Mouse (Mus musculus): Measurements from ENCODE around the gene Grb7. TPM values are rescaled to one million over a fixed set of nuclear protein-coding genes. Genes with fewer than 3 reads are reported as not detected.

Grb7 gene
- 1.7 TPM for polyA plus RNA-seq (2021)

DNA sequence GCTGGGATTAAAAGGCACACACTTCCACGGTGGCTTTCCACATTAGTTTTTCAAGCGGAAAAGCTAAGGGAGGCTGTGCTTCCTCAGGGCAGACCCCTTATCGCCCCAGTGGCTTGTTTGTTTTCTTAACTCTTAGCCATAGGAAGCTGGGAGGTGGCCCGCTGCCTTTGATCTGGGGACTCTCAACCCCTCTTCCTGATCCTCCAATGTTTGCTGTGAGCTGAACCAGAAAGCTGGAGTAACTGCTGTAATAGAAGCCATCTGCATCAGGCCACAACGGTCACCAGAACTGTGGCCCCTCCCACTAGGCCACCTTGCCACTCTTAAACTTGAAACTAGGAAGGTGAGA lies at the start of gene Grb7:
Gene Grb7, plus strand, starts transcription at position 182 of the 349 bp plus-strand sequence.
- in situ Hi-C loops (cut with MboI; ENCODE audit: low pct_unique_long_range_greater_than_20kb): no loop called here
- TF ChIP-seq CTCF (IDR thresholded peaks at IDR 0.05): no peak
- POLR2A ChIA-PET: no interaction called here
- CTCF ChIA-PET: interaction anchor here (1.1 kb wide), 1 partner anchor 103 kb away, joined by 4 read pairs; no protein-coding TSS in a partner anchor
- ATAC-seq: no peak
- no peak for DNase-seq (ENCODE audit: low read depth, low spot score)
- H3K27me3 ChIP-seq: no peaks in the 10 kb centered on the region

- no peak for TF ChIP-seq CTCF (IDR thresholded peaks at IDR 0.05)
- no peak for ATAC-seq
- CTCF ChIA-PET: no interaction called here
- POLR2A ChIA-PET: no interaction called here
- in situ Hi-C loops (cut with MboI; ENCODE audit: low pct_unique_long_range_greater_than_20kb): no loop called here
- no peaks in the 10 kb centered on the region for H3K27me3 ChIP-seq
- DNase-seq (ENCODE audit: low read depth, low spot score): no peak
Observed at GRCm38 (mm10) chr11:98397946-98398345, 48.2 kb upstream of the Grb7 start.

GRCm38 (mm10) chr11:98400161-98400726 lies 46.0 kb upstream of the Grb7 start, which contains the start of gene Pgap3:
Gene Pgap3 (minus strand): TSS chr11:98400490.
- in situ Hi-C loops (cut with MboI; ENCODE audit: low pct_unique_long_range_greater_than_20kb): no loop called here
- POLR2A ChIA-PET: interaction anchor here (2.4 kb wide), 1 partner anchor 13 kb away, joined by 17 read pairs; the partner anchor contains the start of gene Erbb2
- no peaks in the 10 kb centered on the region for H3K27me3 ChIP-seq
- ATAC-seq: peak; percentile 70
- CTCF ChIA-PET: interaction anchor here (0.9 to 2.5 kb wide), 2 partner anchors 10 to 57 kb away, joined by 3 to 11 read pairs; no protein-coding TSS in a partner anchor
- DNase-seq (ENCODE audit: low read depth, low spot score): peak; percentile 67
- TF ChIP-seq CTCF (IDR thresholded peaks at IDR 0.05): no peak

GRCm38 (mm10) chr11:98400816-98401215 lies 45.4 kb upstream of the Grb7 start:
- no peaks in the 10 kb centered on the region for H3K27me3 ChIP-seq
- no peak for DNase-seq (ENCODE audit: low read depth, low spot score)
- no peak for ATAC-seq
- ChIA-PET POLR2A (interaction anchor here (2.4 kb wide), 1 partner anchor 12 kb away, joined by 17 read pairs; the partner anchor contains the start of gene Erbb2), CTCF (interaction anchor here (0.9 to 2.5 kb wide), 2 partner anchors 11 to 58 kb away, joined by 3 to 11 read pairs; no protein-coding TSS in a partner anchor)
- in situ Hi-C loops (cut with MboI; ENCODE audit: low pct_unique_long_range_greater_than_20kb): no loop called here
- no peak for TF ChIP-seq CTCF (IDR thresholded peaks at IDR 0.05)

- ChIA-PET CTCF (interaction anchor here (1.0 kb wide), 1 partner anchor 32 kb away, joined by 3 read pairs; the partner anchor contains the start of gene Mien1), POLR2A (no interaction called here)
- no peak for DNase-seq (ENCODE audit: low read depth, low spot score)
- no peak for ATAC-seq
- no peak for TF ChIP-seq CTCF (IDR thresholded peaks at IDR 0.05)
- in situ Hi-C loops (cut with MboI; ENCODE audit: low pct_unique_long_range_greater_than_20kb): no loop called here
- no peaks in the 10 kb centered on the region for H3K27me3 ChIP-seq
Observed at GRCm38 (mm10) chr11:98406621-98407020, 39.6 kb upstream of the Grb7 start.

- DNase-seq (ENCODE audit: low read depth, low spot score) (no peak), ATAC-seq (no peak)
- no peaks in the 10 kb centered on the region for H3K27me3 ChIP-seq
- TF ChIP-seq CTCF (IDR thresholded peaks at IDR 0.05): no peak
- POLR2A ChIA-PET: no interaction called here
- in situ Hi-C loops (cut with MboI; ENCODE audit: low pct_unique_long_range_greater_than_20kb): no loop called here
- CTCF ChIA-PET: no interaction called here
Observed at GRCm38 (mm10) chr11:98408872-98409271, 37.3 kb upstream of the Grb7 start.

DNA sequence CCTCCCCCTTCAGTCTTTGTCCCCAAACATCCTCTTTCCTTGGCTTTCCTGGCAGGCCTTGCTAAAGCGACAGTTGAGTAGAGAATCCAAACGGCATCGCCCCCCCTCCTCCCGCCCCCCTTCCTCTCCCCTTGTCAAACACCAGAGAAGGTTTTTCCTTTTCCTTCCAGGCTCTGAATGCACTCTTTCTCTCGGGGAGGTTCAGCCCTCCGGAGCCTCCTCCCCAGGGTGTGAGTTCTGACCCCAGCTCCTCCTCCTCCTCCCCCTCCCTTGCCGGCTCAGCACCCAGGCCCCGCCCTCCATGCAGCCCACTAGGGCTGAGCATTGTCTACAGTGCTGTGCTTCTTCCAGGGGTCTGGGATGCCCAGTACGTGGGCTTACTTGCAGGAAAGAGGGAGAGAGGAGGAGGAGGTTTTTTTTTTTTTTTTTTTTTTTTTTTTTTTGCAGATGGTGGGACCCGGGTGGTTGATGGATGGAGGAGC lies 36.8 kb upstream of the Grb7 start:
- TF ChIP-seq CTCF (IDR thresholded peaks at IDR 0.05): no peak
- ATAC-seq (no peak), DNase-seq (ENCODE audit: low read depth, low spot score) (no peak)
- no peaks in the 10 kb centered on the region for H3K27me3 ChIP-seq
- ChIA-PET CTCF (no interaction called here), POLR2A (no interaction called here)
- in situ Hi-C loops (cut with MboI; ENCODE audit: low pct_unique_long_range_greater_than_20kb): no loop called here

- ChIA-PET CTCF (interaction anchor here (0.8 to 1.7 kb wide), 3 partner anchors 27 to 70 kb away, joined by 3 to 6 read pairs (median 4); partner anchors contain the start of gene Mien1), POLR2A (interaction anchor here (0.6 to 3.3 kb wide), 8 partner anchors 8 to 184 kb away, joined by 3 to 17 read pairs (median 4); partner anchors contain the start of genes Mien1 and Pgap3)
- H3K27me3 ChIP-seq: no peaks in the 10 kb centered on the region
- TF ChIP-seq CTCF (IDR thresholded peaks at IDR 0.05): no peak
- in situ Hi-C loops (cut with MboI; ENCODE audit: low pct_unique_long_range_greater_than_20kb): no loop called here
- DNase-seq (ENCODE audit: low read depth, low spot score) (no peak), ATAC-seq (peak; percentile 71)
Observed at GRCm38 (mm10) chr11:98412273-98412796, 33.9 kb upstream of the Grb7 start, which contains the start of gene Erbb2. Gene Erbb2 (plus strand): TSS chr11:98412470.

- POLR2A ChIA-PET: interaction anchor here (0.6 to 3.3 kb wide), 8 partner anchors 8 to 185 kb away, joined by 3 to 17 read pairs (median 4); partner anchors contain the start of genes Mien1 and Pgap3
- no peaks in the 10 kb centered on the region for H3K27me3 ChIP-seq
- CTCF ChIA-PET: interaction anchor here (0.8 to 1.7 kb wide), 4 partner anchors 17 to 70 kb away, joined by 3 to 6 read pairs (median 4); partner anchors contain the start of gene Mien1
- no peak for TF ChIP-seq CTCF (IDR thresholded peaks at IDR 0.05)
- DNase-seq (ENCODE audit: low read depth, low spot score) (no peak), ATAC-seq (peak; percentile 13)
- in situ Hi-C loops (cut with MboI; ENCODE audit: low pct_unique_long_range_greater_than_20kb): no loop called here
Observed at GRCm38 (mm10) chr11:98412797-98413301, 33.3 kb upstream of the Grb7 start.

GRCm38 (mm10) chr11:98413731-98414130 lies 32.5 kb upstream of the Grb7 start:
- TF ChIP-seq CTCF (IDR thresholded peaks at IDR 0.05): no peak
- CTCF ChIA-PET: interaction anchor here (0.8 to 1.7 kb wide), 2 partner anchors 16 to 25 kb away, joined by 3 to 4 read pairs; partner anchors contain the start of gene Mien1
- ATAC-seq (no peak), DNase-seq (ENCODE audit: low read depth, low spot score) (no peak)
- H3K27me3 ChIP-seq: no peaks in the 10 kb centered on the region
- in situ Hi-C loops (cut with MboI; ENCODE audit: low pct_unique_long_range_greater_than_20kb): no loop called here
- POLR2A ChIA-PET: interaction anchor here (0.6 to 3.3 kb wide), 5 partner anchors 14 to 154 kb away, joined by 3 to 17 read pairs (median 4); partner anchors contain the start of genes Mien1 and Pgap3

All from Patski (cell line).